Mouse (Mus musculus) liver, embryonic 14.5 days (tissue): ENCODE results near the gene H2afz.

ENCODE experiments used
- CTCF ChIP-seq: IDR thresholded peaks from 2 replicates; pipeline ENCODE4 v1.5.1; 2016; ENCODE audit warnings: antibody characterized with exemption, low read depth, control low read depth
- EP300 ChIP-seq: IDR thresholded peaks from 2 replicates; pipeline ENCODE4 v1.6.1; 2016; ENCODE audit warnings: antibody characterized with exemption, low read depth

DNA sequence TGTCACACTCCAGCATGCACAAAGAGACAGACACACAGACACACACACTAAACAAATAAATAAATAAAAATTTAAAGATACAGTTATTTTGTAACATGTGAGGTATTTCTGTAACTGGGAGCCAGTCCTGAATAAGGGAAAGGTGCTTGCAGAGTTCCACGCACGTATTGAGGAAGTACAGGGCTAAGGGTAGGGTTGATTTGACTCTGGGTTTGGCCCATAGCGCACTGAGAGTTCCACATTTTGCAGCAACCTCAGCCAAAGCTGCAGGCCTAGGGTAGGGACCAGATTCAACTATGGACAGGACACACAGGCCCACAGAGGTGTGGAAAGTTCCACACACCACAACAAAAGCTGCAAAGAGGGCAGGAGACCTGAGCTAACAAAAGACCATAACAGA lies 41.0 kb upstream of the H2afz start:
- TF ChIP-seq CTCF: no peak
- no peak for TF ChIP-seq EP300
